Mouse (Mus musculus): ENCODE data around the gene Spata16.

Spata16 gene

DNA sequence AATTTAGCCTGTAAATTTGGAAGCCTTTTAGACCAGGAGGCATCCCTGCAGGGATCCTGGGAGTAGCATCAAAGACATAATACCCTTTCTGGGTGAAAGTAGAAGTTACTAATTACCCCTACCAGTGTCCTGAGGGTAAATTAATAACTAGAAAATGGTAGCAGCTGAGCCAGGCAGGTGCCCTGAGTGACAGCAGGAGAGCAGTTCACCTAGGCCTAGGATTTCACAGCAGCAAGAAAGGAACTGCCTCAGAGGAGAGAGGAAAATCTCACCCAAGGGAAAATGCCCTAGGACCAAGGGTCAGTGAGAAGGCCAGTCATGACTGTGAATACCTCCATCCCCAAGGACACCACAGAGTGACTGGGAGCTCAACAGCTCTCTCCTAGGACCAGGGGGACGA, 333.9 kb downstream of the Spata16 start:
- no peak for DNase-seq (ENCODE audit: low spot score)

DNA sequence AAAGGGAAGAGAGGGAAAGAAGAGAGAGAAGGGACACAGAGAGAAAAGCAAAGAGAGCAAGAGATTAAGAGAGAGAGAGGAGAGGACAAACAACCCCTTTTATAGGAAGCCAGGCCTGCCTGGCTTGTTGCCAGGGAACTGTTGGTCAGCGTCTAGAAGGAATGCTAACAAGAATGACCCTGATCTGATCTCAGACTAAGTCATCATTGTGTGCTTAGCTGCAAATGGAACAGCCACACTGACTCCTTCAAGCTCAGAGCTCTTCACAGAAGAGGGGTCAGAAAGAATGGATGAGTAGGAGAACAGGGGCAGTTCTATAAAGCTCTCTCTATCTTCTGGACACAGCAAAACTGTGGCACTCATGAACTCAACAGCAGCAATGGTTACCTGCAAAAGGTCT, 334.7 kb downstream of the Spata16 start:
- peak; percentile 9 for DNase-seq (ENCODE audit: low spot score)

DNA sequence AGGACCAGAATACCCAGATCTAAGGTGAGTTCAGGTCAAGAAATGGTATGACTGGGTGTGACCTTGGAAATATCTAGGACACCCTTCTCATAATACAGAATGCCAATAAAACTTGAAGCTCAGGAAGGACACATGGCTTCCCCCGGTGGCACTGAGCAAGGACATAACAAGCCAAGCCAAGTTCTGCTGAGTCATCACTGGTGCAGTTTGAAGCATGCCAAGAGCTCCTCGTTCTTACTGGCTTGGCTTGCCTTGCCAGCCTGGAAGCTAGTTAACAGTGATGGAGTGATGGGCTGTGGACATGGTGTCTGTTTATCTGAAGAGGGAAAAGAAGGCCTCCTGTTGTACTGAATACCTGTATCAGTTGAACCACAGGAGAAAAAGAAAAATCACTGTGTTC, 342.2 kb downstream of the Spata16 start:
- no peak for DNase-seq (ENCODE audit: low spot score)

DNA sequence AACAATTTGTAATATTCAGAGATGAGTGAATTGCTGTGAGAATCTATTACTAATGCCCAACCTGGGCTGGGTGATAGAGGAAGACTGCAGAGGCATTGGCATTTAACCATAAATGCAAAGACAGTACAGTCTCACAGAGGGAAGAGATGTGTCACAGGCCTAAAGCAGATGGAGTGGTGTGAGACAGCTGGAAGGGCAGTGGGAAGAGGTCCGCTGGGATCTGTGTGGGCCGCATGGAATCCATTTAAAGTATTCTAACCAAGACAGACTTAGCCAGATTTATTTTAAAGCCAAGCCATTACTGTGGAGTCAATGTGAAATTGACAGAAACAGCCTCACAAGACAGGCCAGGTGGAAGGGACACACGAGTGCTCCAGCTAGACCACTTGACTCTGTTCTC, 343.0 kb downstream of the Spata16 start:
- DNase-seq (ENCODE audit: low spot score), result no peak

DNA sequence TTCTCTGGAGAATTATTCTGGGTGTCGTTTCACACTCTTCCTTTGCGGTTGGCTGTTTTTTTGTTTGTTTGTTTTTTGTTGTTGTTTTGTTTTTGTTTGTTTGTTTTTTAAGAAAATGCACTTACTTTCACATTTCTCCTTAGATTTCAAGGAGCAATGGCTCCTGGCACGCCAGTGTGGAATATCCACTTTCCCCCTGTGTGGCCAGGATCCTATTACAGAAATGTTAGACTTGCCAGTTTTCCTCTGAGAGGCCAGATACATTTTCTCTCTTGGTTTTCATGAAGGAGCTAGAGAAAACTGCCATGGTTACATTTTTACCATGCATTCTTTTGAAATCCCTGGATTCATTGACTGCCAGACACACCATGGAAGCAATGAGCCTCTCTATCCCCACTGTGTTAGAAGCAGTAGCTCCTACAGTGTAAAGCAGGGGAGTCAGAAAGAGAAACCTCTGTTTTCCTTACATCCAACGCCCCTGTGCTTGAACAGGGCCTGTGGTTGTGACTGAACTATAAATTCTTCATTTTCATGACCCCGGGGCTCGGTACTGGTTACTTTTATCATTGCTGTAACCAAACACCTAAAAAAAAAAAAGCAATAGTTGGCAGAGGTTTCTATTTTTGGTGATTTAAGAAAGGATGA, 344.7 kb downstream of the Spata16 start:
- DNase-seq (ENCODE audit: low spot score), result no peak

DNA sequence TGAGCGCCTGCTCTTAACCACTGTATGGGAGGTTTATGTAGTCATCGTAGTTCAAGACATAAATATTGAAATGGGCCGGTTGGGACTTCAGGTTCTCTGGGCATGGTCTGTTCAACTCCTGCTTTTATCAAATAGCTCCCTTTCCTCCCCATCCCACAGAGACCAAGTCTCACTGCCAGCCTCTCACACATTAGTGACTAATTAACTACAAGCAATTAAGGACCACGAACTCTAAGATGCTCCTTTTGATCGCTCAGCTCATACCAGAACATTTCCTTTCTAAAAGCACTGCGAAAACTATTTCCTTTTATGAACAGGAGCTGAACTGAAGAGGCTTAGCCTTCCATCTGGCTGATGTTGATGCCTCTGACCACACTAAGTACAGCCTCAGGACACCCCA, 346.3 kb downstream of the Spata16 start:
- DNase-seq (ENCODE audit: low spot score), result no peak

DNA sequence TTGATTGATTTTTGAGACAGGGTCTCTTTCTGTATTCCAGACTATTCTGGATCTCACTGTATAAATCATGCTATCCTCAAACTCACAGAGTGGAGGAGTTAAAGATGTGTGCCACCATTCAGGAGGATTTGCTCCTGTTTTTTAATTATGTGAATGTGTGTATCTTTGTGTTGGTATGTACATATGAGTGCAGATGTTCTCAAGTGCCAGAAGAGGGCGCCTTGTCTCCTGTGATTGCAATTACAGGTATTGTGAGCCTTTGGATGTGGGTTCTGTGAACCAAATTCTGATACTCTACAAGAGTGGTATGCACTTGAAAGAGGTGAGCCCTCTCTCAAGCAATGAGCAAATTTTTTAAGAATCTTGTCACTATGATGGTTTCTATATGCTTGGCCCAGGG, 369.4 kb downstream of the Spata16 start:
- DNase-seq (ENCODE audit: low spot score), result no peak

DNA sequence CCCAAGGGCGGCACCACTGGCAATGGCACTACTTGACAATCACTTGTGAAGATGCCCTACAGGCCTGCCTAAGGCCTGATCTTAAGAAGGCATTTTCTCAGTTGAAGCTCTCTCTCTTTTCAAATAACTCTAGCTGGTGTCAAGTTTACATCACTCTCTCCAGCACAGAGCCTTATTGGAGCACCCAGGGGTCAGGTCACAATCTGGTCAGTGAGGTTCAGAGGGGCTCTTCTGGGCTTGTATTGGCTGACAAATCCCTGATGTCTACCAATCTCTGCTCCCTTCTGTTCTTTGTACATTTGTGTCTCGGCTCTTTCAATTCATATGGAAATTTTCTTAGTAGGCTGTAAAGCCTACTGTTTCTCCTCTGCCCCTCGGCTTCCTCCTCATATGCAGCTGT, 390.5 kb downstream of the Spata16 start:
- no peak for DNase-seq (ENCODE audit: low spot score)

DNA sequence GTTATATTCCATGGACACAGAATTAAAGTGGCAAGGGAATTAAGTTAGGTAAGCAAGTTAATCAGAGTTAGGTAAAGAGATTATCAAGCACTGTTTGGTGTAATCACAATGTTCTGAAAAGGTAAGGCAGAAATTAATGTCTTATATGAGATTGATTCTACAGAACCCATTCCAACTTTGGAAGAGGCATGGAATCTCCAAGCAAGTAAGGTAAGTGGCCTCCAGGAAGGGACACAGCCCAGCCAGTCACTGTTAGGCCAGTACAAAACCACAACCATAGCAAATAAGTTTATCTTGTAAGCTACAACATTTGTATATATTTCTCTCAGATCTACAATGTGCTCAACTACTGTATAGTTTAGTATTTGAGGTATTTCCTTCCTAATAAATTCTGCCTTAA, 391.1 kb downstream of the Spata16 start:
- DNase-seq (ENCODE audit: low spot score), result no peak

DNA sequence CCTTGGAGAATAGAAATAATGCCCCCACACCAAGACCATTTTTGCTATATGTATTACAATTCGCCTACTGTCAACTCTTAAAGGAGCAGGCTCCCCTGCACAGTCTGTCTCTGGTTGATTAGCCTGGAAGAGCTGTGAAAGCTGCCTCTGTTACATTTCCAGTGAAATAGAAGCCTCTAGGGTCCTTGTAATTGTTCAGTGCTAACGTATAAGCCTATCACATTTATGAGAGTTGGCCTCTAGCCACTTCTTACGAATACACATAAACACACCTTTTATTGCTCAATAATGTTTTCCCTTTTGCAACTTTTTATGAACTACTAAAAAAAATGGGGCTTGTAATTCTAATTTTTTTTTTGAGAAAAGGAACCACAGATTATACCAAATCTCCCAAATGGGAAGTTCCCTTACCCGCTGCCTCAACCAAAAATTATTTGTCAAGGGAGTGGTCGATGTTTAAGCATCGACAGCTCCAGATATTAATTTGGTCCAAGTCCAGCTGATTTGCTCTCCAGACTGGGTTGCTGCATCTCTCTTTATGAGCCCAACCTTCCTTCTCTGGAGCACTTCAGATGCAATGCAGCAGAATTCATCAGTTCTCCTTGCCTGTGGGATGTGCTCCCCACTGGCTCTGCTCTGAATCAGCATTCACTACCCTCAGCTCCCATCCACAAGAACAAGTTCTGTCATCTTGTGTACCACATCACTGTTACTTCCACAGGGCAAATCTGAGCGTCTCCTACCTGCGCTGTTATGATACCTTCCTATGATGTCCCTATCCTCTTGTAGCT, 392.8 kb downstream of the Spata16 start:
- DNase-seq (ENCODE audit: low spot score), result no peak

Measured in embryo, embryonic 10 days (tissue).